Mouse (Mus musculus) left cerebral cortex, postnatal 36 days (tissue): ENCODE results near the gene Unc93a. TPM values are rescaled to one million over a fixed set of nuclear protein-coding genes. Genes with fewer than 3 reads are reported as not detected.
A peak's percentile ranks its signal among the peaks of the same experiment; 100 is the strongest.
"Not testable (repeated sequence)": the region's sequence is repeated elsewhere in the genome, so short reads cannot be mapped to it uniquely, and the experiment has no call there.

ENCODE experiments used
- DNase-seq, 2 experiments: peaks; one replicate each; pipeline ENCODE4 v3.0.0; 2021 to 2022; ENCODE audit warnings: low spot score in 2 of 2, mixed read lengths in 1 of 2
- intact Hi-C: fragments of 180-260 bp; cut with DNase I; formaldehyde crosslinking; loops from one replicate; pipeline ENCODE4 v1.15.1; 2025
- total RNA-seq, 2 experiments: library from RNA; stranded (reverse); gene quantifications; 2 replicates each; pipeline ENCODE4 v1.2.3; 2021

Unc93a gene
- total RNA-seq: under 1 TPM in 1 of 2 experiments, not detected in 1; 0.15 TPM

DNA sequence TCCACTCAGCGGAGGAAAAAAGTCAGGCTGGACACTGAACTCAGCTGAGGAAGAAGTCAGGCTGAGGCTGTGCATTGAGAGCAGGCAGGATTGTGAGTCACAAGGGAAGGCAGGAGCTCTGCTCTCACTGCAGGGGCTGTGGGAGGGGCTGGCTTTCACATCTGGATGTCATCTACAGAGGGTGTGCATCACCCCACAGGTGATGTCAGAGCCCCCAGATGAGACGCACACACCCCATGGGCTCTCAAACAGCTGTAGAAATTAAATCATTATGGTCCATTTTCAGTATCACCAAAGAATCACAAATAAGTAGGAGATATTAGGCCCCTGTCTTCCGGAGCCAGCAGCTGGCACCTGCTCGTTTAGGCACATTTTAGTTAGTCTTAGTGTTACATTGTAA, at the start of gene Unc93a:
Gene Unc93a, minus strand, starts transcription at position 101 of the 400 bp plus-strand sequence.
- intact Hi-C loops: not testable (repeated sequence)

DNA sequence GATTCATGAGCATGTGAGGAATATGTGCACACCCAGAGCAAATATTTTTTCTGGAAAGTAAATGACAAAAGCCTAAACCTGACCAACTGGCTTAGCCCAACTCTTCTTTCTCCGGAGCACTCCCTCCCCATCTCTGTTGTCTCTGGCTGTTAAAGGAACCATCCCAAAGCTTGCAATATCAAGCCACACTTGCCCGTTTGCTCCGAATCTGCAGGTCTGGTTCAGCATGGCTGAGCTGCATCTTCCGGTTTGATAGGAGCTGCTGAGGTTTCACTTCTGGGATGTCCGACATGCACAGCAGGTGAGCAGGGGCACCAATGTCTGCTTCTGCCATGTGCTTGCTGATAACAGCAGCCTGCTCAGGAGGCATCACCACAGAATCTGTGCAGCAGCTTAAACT, 48.9 kb upstream of the Unc93a start:
- DNase-seq, intact Hi-C loops: not testable (repeated sequence)

More for the DNA sequence above, at the start of gene Unc93a:
- not testable (repeated sequence) for DNase-seq

DNA sequence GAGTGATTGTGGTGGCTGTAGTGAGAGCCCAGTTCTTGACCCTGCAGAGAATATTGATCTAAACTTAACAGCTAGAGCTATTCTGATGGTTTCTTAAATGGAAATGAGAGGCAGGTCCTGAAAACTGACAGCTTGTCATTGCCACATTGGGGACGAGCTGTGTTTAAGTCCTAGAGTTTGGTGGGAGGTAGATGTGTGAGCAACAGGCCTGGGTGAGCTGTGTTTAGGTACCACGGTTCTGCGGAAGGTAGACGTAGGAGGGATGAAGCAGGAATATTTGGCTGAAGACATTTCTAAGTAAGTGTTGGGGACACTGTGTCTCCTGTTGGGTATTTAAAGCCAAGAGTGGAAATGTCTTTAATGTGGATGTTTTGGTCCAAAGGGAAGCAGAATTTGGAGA, 47.4 kb upstream of the Unc93a start:
- intact Hi-C loops, DNase-seq: not testable (repeated sequence)

DNA sequence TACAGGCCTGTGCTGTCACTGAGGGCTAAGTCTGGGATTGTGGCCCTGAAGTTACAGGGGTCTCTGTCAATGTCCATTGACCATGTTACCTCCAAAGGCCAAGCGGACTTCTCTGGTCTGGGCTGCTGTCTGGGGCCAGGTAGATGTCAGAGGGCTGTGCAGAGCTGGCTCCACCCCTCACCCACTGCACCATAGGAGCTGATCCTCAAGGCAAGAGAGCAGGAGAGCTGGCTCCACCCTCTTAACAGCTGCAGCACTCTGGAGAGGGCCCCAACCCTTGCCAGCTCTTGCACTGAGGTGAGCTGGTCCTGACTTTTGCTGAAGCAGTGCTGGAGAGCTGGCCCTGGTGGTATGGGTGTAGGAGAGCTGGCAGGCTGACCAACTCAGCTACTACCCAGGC, 46.2 kb upstream of the Unc93a start:
- DNase-seq, intact Hi-C loops: not testable (repeated sequence)

DNA sequence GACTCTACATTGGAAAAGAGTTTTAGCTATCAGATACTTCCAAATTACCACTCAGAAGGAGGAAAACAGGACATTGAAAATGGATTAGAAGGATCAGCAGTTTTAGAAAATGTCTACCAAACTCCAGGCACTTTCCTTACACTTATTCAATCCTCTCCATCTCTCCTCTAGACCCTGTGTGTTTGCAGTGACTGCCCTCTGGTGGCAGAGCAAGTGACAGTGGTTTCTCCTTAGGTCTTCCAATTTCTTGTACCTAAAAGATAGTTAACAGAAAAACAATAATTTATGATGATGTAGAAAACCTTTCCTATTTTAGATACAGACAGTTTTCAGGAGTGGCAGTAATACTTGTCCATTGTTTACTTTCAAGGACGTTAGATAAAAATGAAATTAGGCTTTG, 44.0 kb upstream of the Unc93a start:
- intact Hi-C loops, DNase-seq: not testable (repeated sequence)

DNA sequence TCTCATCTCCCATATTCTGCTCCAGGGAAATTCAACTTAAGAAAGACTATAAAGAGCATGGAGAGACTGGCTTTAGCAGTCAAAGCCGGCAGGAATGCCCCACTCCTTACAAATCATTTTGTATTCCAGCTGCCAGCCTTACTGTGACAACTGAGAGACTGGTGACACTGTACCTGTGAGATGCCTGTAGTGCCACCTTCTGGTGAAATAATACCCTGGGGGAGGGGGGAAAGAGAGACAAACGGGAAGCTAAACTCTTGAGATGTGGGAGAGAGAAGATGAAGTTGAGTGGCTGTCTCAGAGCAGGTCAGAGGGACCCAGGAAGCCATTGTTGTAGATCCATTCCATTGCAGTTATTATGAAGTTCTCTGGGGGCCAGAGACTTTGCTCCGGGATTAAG, 42.4 kb upstream of the Unc93a start:
- DNase-seq, intact Hi-C loops: not testable (repeated sequence)

DNA sequence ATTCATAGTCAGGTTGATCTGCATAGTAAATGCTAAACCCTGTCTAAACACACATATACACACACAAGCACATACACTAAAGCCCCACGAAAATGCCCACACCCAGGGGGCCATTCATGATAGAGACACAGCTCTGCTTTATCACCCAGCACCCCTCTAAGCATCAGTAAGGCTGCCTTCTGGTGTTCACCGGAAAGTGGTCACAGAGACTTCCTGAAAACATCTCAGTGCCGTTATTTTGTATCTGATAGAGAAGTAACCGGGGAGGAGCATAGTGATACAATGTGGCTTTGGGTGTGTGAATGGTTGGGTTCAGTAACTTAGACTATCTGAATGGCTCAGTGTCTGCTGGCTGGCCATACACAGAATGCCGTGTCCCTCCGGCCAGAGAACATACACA, 42.0 kb upstream of the Unc93a start:
- DNase-seq, intact Hi-C loops: not testable (repeated sequence)

DNA sequence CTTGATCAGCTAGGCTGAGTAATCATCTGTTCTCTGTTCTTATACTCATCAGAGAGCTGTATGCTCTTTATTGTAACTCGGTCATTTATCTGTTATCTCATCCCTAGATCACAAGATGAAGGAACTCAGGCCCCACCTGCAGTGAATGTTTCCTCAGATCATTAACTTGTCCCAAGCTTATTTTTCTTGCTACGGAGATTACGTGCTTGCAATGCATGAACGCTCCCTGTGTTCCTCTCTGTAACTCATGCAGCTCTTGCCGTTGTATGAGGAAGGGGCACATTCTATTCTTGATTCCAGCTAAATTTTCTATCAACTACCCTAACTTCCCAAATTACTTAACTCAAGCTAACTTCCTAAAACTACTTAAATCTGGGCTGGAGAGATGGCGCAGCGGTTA, 14.5 kb upstream of the Unc93a start:
- intact Hi-C loops, DNase-seq: not testable (repeated sequence)

DNA sequence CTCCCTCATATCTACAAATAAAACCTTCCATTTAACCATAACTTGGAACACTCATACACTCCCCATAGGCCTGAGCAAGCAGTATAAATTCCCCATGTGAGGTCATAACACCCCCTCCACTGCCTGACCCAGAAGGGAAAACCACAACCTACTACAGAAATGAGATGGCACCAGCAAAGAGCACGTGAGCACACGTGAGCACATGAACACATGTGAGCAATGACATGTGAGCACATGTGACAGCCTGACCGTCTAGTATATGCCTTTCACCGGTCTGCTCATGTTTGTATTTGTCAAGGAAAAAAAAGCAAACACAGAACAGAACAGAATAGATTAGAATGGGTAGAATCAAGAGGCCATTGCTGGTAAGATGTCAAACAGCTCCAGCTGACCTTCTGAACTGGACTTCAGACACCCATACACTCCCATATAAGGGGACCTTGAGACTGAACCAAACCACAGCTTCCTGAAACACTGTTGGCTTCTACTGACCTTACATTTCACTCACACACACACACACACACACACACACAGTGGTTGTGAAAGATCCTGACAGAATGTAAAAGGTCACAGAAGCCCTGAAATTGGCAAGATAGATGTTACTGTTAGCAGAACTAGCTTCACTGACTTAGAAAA, 13.1 kb upstream of the Unc93a start:
- intact Hi-C loops, DNase-seq: not testable (repeated sequence)

DNA sequence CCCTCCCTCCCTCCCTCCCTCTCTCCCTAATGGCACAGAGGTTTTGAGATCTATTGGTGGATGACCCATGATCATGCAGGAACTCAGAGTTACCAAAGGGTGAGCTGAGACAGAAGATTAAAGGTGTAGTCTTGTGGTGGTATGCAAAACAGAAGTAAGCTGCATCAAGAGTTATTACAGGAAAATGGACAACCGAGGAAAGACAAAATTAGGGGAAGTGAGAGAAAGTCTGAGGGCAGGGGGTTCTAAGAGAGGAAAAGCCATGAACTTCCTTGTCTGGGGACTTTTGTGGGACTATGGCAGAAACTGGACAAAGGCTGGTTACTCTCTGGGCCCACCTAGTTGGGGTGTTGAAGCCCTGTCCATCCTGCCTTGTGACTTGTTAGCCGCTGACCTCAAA, 11.1 kb upstream of the Unc93a start:
- DNase-seq, intact Hi-C loops: not testable (repeated sequence)

DNA sequence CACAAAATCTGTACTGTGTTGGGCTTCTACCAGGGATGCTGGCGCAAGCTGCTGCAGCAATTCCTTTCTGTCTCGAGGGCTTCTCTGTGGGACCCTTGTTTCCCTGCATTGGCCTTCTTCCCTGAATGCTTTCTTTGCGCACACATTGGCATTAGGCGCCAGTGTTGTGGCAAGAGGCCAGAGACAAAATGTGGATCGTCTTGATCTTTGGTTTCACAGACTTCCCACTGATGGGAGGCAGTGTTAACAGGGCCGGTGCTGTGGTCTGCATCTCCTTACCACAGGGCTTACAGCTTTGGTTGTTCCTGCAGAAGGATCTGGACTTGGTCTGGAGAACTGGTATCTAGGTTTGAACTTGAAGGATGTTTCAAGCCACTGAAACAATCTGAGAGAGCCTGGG, 3.7 kb upstream of the Unc93a start:
- peak in 1 of 2 experiments; percentile 5 for DNase-seq
- intact Hi-C loops: not testable (repeated sequence)

DNA sequence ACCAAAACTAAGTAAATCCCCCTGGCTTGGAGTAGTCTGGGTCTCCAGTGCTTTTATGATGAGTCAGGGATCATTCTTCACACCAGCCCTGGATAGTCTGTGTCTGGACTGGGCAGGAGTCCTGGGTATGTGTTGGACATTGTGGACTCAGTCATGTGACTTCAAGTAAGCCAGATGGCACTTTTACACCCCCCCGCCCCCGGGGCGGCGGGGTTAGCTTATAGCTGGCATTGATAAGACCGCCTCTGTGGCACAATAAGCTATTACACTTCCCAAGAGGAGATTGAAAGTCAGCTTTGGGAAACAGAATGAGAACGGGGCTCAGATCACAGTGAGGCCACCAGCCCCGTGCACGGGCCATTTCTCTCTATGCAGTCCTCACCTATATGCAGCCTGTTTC, 742 bp upstream of the Unc93a start:
- intact Hi-C loops, DNase-seq: not testable (repeated sequence)

DNA sequence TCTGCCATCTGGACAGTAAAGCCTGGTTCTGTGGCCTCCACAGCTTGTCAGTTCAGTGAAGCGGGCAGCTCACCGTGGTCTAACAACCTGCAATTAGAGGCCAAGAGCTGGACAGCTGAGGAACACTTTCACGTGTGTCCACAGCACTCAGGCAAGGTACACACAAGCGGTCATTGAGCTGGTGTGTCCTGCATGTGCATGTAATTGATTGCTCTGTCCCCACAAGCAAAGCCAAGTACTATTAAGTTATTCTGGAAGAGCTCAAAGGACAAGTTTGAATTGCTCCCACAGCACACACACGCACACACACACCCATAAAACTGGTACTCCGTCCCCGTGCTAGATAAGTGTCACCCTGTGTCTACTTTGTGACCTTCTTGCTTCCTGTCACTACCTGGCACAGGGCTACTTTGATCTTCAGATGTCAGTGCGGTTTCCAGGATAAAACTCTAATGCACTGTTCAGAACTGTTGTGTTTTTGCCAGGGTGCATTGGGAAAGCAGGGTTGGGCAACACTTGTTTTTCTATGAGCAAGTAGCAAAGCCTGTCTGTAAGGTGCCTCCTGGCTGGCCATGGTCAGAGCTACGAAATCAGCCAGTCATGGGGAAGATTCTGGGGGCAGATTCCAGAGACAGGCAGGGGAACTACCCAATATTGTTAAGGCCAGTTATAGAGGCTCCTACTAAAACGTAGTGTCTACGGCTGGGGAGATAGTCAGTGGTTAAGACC, 1.7 kb downstream of the Unc93a start:
- DNase-seq, intact Hi-C loops: not testable (repeated sequence)

DNA sequence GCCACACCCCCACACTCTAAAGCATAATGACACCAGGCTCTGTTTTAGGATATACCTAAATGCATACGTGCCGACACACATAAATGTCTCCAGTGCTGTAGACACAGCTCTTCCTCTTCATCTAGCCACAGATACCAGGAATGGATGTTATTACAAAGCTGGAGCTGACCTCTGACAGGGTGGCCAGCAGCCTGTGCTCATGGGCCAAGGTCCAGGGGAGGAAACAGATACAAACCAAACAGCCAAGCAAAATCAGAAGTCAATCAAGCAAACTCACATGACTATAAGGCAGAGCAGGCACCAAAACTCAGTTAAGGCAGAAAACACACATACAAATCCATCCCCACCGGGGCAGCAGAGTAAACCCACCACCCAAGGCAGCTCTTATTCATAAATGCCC, 2.3 kb downstream of the Unc93a start:
- intact Hi-C loops, DNase-seq: not testable (repeated sequence)

DNA sequence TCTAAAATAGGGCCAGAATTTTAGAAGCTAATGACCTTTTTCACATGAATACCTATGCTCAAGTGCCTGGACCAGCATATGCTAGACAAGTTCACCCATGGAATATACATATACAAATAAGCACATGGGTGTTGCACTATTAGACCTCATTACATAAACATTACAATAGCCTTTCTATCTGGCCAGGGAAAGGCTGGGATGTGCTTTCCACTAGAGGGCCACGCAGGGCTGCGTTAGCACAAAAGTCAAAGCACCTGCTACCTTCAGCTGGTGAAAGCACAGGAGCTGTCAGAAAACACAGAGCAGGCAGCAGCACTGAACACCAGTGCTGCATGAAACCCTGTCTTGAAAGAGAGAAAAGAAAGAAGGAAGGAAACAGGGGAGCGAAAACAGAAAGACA, 7.4 kb downstream of the Unc93a start:
- intact Hi-C loops, DNase-seq: not testable (repeated sequence)

DNA sequence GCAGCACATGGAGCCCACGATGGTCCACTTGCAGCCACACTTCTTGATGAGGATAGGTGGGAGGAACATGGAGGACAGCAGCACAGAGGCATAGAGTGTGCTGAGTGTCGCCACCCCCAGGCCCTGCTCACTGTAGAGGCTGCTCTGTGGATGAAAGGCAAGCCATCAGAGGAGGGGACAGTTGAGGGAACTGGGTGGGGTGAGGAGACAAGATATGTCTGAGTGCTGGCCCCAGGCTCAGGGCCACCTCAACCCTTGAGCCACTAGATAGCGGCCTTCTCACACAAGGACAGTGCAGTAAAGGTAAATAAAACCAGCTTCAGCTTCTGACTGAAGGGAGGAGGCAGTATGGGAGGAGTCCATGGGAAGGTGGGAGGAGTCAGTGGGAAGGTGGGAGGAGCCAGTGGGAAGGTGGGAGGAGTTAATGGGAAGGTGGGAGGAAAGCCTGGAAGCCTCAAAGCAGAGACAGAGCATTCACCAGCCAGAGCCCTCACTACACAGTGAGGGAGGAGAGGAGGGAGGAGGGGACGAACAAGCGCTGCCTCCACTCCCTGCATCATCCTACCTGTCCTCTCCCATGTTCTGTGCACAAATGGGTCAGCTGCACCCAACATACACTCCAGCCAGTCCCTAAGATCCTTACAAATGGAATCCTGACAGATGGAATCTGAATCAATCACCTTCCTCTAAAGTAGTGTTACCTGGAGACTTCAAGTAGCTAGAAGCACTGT, 8.1 kb downstream of the Unc93a start:
- intact Hi-C loops, DNase-seq: not testable (repeated sequence)

DNA sequence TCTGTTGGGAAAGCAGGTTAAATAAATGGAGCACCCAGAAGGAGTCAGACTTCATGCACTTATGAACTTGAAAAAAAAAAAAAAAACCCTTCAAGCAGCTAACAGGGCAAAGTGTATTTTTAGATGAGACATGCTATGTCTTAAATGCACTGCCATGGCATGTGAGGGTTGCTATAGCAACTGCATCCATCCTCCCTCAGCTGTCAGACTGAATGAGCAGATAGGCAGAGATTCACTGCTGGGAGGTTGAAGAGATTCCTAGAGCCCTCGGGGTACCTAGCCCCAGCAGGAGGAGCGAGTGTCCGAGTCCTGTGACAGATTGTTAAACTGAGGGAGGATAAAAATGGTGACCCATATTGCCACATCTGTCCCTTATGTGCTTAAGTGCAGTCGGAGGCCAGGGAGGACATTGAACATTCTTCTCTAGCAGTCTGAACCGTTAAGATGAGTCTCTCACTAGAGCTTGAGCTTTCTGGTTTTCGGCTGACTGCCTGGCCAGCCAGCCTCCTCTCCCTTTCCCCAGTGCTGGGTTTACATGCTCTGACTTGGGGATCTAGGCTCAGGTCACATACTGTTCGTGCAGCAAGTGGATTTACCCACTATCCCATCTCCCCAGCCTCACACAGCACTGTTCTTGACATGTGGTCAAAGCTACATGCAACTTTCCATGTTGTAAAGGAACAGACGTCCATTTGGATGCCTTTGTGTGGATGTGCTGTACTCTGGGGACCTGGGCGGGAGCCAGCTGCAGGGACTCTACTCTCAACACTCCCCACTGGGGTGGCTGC, 18.9 kb downstream of the Unc93a start:
- intact Hi-C loops, DNase-seq: not testable (repeated sequence)

DNA sequence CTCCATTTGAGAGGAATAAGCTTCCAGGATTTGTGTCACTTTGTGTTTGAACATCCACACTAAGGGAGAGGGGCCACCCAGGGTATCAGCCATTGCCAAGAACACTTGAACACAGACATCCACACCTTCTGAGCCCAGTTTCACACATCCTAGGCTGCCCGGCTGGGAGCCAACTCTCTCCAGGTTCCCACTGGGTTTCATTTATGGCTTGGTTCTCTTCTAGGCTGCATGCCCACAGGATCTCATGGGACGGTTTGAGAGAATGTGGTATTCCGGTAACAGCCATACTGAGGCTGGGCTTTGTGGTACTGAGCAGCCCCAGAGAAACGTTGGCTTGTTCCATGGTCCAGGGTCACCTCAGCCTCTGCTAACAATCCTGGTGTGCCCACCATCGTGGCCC, 25.0 kb downstream of the Unc93a start:
- DNase-seq: not testable (repeated sequence)

DNA sequence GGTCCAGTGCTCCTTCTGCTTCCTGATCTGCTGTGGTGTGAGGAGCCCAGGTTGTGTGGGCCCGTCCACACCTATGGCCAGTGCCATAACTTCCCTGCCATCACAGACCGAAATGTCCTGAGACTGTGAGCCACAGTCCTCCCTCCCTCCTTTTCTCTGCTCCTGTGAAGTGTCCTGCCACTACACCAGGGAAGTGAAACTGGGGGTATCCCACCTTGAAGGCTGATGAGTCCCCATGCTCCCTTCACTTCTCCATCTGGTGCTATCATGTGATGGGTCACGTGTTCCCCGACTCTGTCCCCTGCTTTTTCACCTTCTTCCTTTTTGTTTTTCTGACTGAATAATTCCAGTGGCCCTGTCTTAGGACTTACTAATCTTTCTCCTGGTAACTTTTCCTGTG, 38.6 kb downstream of the Unc93a start:
- intact Hi-C loops, DNase-seq: not testable (repeated sequence)

More for the DNA sequence above, 25.0 kb downstream of the Unc93a start:
- intact Hi-C loops: not testable (repeated sequence)
